Mouse (Mus musculus) cerebellum, adult (tissue): ENCODE measurements around the gene Riok2.
"Not testable (repeated sequence)": the region's sequence is repeated elsewhere in the genome, so short reads cannot be mapped to it uniquely, and the experiment has no call there.

ENCODE experiments used
- ATAC-seq: cut with Nextera tagmentation; 2 replicates; pipeline ENCODE4 v1.9.2; 2017; ENCODE audit warnings: mild to moderate bottlenecking, moderate library complexity, mixed read lengths; ENCODE audit not compliant: insufficient number of reproducible peaks, low FRiP score, low TSS enrichment

Riok2 gene

GRCm38 (mm10) chr17:17373918-17374910 lies at the start of gene Riok2:
Gene Riok2 (plus strand): TSS chr17:17374309.
- ATAC-seq: peak; percentile 97

- not testable (repeated sequence) for ATAC-seq
These were observed 48.1 kb upstream of the Riok2 start for GRCm38 (mm10) chr17:17326022-17326421.

DNA sequence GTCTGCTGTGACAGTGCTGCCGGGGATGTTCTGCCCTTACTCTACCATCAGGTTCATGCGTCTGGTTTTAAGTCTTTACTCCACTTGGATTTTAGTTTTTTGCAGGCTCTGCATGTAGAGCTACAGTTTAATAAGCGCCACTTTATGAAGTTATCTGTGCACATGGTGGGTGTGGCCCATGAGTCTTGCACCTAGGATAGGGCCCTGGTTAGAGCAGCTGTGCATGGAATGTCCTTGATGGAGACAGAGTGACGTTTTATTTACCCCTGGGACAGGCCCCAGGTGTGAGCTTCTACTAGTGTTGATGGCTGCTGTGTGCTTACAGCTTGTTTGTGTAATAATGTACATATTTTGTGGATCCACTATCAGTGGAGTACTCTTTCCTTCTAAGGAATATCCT lies 47.5 kb upstream of the Riok2 start:
- no peak for ATAC-seq

GRCm38 (mm10) chr17:17345374-17346183 lies 28.5 kb upstream of the Riok2 start:
- ATAC-seq: peak; percentile 52; the same call in 1 of the 2 replicates

DNA sequence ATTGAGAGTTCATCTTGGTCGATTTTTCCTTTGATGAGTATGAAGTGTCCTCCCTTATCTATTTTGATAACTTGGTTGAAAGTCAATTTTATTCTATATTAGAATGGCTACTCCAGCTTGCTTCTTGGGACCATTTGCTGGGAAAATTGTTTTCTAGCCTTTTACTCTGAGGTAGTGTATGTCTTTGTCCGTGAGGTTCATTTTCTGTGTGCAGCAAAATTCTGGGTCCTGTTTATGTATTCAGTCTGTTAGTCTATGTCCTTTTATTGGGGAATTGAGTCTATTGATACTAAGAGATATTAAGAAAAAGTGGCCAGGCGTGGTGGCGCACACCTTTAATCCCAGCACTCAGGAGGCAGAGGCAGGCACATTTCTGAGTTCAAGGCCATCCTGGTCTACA lies 27.8 kb upstream of the Riok2 start:
- not testable (repeated sequence) for ATAC-seq

DNA sequence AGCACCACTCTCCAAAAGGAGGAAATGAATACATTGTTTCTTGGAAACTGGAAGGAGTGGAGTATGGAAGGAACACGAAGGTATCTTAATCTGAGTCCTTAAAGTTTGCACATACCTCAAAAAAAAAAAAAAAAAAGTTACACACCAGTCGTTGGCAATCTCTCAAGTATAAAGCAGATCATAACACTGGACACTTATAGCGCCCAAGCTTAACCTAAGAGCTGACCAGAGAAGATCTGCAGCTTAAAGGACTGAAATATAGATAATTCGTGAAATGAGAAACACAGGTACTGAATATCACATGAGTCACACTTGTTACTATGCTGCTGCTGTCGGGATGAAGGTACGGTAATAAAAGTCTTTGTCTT lies 575 bp upstream of the Riok2 start:
- 0 out of 2 replicates have a peak, but pooled peaks have one; percentile 2 for ATAC-seq

GRCm38 (mm10) chr17:17375581-17375980 lies 1.5 kb downstream of the Riok2 start:
- ATAC-seq: no peak

DNA sequence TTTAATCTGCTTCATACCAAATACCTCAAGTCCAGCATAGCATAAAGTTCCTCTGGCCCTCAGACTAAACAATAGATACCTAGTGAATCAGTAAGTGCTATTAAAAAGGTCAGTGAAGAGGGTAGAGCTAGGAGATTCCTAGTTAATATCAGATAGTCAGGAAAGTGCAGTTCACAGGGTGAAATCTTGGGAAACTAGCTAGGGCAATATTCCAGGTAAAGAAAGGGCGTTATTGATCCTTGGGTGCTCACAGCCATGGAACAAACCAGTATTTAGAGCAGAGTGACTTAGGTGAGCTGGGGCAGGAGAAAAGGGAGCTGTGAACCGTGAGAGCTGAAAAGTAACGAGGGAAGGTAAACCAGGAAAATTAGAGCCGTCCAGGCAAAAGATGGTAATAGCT lies 9.6 kb downstream of the Riok2 start:
- no peak for ATAC-seq

DNA sequence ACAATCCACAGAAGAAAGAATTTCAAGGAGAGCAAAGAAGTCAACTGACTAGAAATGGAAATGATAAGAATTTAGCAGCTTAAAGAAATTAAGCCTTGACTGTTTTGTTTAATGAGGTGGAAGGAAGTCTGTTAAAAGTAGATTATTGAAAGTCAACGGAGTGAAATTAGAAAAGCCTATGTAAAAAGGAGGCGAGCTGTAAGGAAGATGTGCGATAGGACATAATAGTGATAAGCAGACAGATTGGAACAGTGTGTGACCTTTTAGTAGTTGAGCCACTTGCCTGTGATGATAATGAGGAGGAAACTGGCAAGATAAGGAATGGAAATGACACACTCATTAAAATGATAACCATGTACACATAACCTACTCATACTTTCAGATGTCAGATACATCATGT lies 10.4 kb downstream of the Riok2 start:
- ATAC-seq: no peak

DNA sequence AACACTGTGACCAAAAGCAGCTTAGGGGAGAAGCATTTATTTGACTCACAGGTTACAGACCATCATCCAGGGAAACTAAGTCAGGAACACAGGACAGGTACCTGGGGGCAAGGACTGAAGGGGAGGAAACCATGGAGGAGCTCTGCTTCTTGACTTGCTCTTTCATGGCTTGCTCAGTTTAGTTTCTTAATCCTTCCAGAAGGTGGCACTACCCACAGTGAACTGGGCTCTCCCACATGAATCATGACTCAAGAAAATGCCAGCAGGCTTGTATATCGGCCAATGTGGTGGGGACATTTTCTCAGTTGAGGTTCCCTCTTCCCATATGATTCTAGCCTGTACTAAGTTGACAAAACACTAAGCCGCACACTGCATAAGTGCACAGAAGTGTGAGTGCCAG lies 12.0 kb downstream of the Riok2 start:
- ATAC-seq: no peak

DNA sequence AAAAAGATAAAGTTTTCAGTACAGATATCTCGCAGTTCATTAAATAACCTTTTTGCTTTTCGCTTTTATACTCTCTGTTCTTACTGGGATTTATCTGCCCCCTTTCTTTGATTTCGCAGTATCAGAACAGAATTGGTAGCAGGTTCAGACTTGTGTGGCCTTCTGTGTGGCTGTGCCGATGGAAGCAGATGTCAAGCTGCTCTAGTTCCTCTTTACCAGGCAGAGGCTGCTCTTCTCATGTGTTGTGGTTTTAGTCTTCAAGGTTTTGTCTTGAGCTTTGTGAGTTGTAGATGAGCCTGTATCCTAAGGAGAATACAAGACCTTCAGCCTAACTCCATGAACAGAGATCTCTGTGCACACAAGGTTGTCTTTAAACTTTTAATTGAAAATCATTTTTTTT lies 17.7 kb downstream of the Riok2 start:
- no peak for ATAC-seq

GRCm38 (mm10) chr17:17392863-17393262 lies 18.8 kb downstream of the Riok2 start:
- peak; percentile 40; the same call in 1 of the 2 replicates for ATAC-seq

DNA sequence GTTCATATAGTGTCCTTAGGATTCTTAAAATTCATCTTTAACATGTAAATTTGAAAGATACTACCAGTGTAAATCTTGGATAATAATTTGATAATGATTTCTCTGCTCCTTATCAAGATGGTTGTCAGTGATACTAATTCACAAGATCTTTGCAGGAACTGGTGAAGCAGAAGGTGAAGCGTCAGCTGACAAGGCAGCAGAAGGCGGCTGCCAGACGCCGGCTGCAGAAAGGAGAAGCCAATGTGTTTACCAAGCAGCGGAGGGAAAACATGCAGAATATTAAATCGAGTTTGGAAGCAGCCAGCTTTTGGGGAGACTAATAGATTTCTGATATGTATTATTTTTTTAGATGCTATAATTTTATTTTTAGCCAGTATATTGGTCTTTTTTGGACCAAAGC lies 19.2 kb downstream of the Riok2 start:
- no peak for ATAC-seq

DNA sequence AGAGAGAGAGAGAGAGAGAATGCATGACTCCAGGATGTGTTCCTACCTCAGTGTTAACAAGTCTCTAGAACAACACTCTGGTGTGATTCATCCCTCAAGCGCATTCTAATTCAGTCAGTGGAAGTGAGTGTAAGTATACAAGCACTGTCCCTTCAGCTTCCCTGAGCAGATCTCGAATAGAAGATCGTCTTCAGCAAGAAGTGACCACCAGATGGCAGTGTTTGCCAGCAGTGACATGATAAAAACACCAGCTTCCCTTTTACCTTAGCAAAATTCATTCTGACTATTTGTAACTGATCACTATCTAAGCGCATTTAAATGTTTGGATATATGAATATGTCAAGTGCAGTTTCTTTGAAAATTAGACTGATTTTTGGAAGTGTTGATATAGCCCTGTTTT lies 20.2 kb downstream of the Riok2 start:
- ATAC-seq: peak; percentile 61; the same call in 1 of the 2 replicates

GRCm38 (mm10) chr17:17396869-17397268 lies 22.8 kb downstream of the Riok2 start:
- no peak for ATAC-seq

- no peak for ATAC-seq
These were observed 24.6 kb downstream of the Riok2 start for GRCm38 (mm10) chr17:17398664-17399063.

DNA sequence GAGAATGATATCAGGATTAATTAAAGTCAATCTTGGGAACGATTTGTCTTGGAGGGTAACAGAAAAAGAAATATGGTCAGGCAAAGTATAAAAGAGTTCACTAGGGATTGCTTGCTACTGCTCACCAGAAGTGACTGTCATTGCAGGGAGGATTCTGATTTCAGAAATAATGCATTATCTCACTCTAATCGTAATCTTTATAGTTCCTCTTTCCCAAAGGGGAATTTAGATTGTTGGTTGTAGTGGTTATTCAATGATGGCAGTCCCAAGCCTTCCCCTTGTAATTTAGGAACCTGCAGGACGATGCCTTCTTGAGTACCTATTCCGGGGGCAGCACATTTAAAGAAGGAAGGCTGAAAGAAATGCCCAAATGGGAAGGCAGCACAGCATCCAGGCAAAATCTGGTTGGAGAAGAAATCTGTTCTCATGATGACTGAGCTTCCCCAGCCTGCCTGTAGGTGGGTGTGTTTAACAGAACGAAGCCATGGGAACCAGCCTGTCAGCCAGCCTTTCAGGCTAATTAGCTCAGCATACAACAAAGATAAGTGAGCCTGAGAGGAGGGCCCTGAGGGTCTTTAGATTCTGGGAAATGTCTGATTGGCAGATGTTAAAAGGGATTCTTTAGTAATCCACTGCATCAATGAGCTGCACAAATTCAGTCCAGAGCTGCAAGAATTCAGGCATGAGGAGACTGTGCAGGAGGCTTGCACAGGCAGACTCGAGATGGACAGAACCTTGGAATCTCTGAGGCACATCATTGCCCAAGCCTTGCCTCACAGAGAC lies 28.3 kb downstream of the Riok2 start, which contains the start of gene Lix1:
Gene Lix1, plus strand, starts transcription at position 451 of the 783 bp plus-strand sequence.
- ATAC-seq: peak; percentile 70; the same call in 1 of the 2 replicates

GRCm38 (mm10) chr17:17403038-17403437 lies 28.9 kb downstream of the Riok2 start:
- ATAC-seq: no peak

- no peak for ATAC-seq
These were observed 29.5 kb downstream of the Riok2 start for GRCm38 (mm10) chr17:17403578-17404112.
